Mouse (Mus musculus): ENCODE results near the gene Olfr959. TPM values are rescaled to one million over a fixed set of nuclear protein-coding genes. Genes with fewer than 3 reads are reported as not detected.

Olfr959 gene
- total RNA-seq (2023): not detected in 4 replicates

DNA sequence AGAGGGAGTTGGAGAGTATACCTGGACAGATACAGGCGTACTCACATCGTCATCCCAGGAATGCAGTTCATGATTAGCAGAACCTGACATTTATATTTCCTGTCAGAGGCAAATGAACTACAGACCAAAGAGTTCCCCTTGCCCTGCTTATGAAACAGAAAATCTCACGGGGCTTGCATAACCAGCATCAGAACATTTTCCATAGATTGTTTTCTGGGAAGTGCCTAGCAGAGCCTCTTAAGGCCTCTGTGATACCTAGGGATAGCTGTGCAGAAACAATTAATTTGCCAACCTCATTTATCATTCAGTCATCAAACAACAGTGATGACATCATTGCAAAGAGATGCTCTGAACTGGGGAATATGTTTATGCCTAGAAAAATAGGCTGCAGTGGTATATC lies at the start of gene Olfr959:
Gene Olfr959 (minus strand): TSS at position 101 of the 400 bp plus-strand sequence.

DNA sequence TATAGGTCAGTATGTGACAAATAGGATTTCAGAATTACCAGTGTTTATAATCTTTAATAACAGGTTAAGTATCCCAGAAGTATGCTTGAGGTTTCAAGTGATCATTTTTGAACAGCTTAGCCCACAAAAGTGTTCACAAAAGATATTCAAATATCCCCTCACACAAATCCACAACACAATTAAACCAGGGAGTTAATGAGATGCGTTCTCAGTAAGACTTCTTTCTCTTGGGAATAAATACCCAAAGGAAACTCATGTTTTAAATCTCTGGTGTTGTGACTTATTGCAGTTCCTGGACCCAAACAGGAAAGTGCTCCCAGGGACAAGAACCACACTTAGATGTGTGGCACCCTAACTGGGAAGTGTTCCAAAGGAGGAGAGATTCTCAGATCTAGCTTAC lies 45.7 kb upstream of the Olfr959 start, which contains the start of gene Olfr960:
Gene Olfr960 (plus strand): TSS at position 301 of the 400 bp plus-strand sequence.

DNA sequence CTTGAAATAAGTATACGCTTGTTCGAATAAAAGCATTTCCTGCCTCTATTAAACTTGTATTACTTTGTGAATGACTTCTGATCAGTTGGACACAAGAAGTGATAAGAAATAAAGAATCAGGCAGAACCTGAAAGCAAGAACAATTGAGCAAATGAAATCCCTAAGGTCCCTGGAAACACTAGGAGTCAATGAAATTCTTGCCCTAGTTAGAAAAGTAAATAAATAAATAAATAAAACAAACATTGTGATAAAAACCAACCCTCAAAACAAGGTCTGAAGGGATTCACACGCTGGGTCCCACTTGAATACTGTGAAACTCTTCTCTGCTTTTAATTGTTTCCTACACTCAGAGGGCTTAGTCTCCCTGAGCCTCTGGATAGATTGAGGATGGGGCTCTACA lies 35.0 kb upstream of the Olfr959 start, which contains the start of gene Olfr148:
Gene Olfr148 (plus strand): TSS at position 301 of the 400 bp plus-strand sequence.

DNA sequence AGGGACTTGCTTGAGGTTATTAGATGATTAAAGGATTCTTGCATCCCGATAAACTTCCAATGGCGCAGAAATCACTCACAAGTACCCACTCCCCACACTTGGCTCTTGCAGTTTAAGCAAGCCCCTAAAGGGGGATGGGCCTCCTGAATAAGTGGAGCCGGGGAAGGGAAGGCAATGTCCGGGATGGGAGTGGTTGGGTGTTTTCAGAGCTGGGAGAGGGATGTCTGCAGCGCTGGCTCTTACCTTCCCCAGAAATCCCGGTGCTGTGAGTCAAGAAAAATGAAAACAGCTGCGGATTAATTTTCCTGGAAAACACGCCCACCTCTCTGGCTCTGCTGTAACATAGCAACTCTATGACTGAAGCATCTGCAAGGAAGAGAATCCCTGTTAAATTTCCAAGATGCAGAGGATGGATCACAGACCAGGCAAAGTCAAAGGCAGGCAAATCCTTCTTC lies 28.7 kb upstream of the Olfr959 start, which contains the start of gene AW551984:
Gene AW551984 (minus strand): TSS at position 405 of the 455 bp plus-strand sequence.

DNA sequence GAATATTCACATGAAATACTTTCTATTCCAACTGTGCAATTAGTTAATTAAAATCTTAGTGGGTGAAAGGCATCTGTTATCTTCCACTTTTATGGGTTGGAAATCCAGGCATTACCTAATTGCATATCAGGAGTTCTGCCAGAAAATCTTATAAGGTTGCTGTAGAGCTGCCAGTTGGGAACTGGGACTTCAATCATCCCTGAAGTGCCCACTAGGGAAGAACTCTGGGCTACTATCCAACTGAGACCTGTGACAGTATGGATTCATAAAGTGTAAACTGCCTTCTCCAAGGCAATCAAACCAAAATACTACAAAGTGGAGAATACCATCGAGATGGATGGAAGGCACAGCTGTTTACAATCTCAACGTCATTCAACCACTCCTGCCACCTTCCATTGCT lies 21.4 kb downstream of the Olfr959 start, which contains the start of gene Olfr958:
Gene Olfr958 (minus strand): TSS at position 109 of the 400 bp plus-strand sequence.

Other genes with a start within 250 kb of the Olfr959 start
- not detected in 4 replicates for gene Olfr948, start 249.5 kb downstream of the Olfr959 start, total RNA-seq (2023)
- gene Olfr951, start 188.2 kb downstream of the Olfr959 start, total RNA-seq (2023): not detected in 4 replicates
- gene Olfr952, start 148.4 kb downstream of the Olfr959 start, total RNA-seq (2023): not detected in 4 replicates
- not detected in 4 replicates for gene Olfr954, start 118.9 kb downstream of the Olfr959 start, total RNA-seq (2023)
- gene Olfr955, start 103.6 kb downstream of the Olfr959 start, total RNA-seq (2023): not detected in 4 replicates
- gene Olfr44, start 81.6 kb downstream of the Olfr959 start, total RNA-seq (2023): not detected in 4 replicates
- gene Olfr957, start 59.8 kb downstream of the Olfr959 start, total RNA-seq (2023): not detected in 4 replicates
- gene Olfr958, start 21.5 kb downstream of the Olfr959 start, total RNA-seq (2023): not detected in 4 replicates
- gene AW551984, start 28.8 kb upstream of the Olfr959 start, total RNA-seq (2023): not detected in 4 replicates
- not detected in 4 replicates for gene Olfr148, start 35.1 kb upstream of the Olfr959 start, total RNA-seq (2023)
- not detected in 4 replicates for gene Olfr960, start 45.8 kb upstream of the Olfr959 start, total RNA-seq (2023)
- gene Olfr961, start 69.5 kb upstream of the Olfr959 start, total RNA-seq (2023): not detected in 4 replicates
- gene Olfr963, start 91.6 kb upstream of the Olfr959 start, total RNA-seq (2023): not detected in 4 replicates
- not detected in 4 replicates for gene Olfr149, start 131.5 kb upstream of the Olfr959 start, total RNA-seq (2023)
- not detected in 4 replicates for gene Olfr965, start 135.8 kb upstream of the Olfr959 start, total RNA-seq (2023)
- not detected in 4 replicates for gene Olfr150, start 155.4 kb upstream of the Olfr959 start, total RNA-seq (2023)
- not detected in 4 replicates for gene Olfr967, start 170.7 kb upstream of the Olfr959 start, total RNA-seq (2023)
- gene Olfr968, start 207.7 kb upstream of the Olfr959 start, total RNA-seq (2023): not detected in 4 replicates
- gene Olfr969, start 215.4 kb upstream of the Olfr959 start, total RNA-seq (2023): not detected in 4 replicates
- not detected in 4 replicates for gene Olfr970, start 233.3 kb upstream of the Olfr959 start, total RNA-seq (2023)